In the genomic region with DNA sequence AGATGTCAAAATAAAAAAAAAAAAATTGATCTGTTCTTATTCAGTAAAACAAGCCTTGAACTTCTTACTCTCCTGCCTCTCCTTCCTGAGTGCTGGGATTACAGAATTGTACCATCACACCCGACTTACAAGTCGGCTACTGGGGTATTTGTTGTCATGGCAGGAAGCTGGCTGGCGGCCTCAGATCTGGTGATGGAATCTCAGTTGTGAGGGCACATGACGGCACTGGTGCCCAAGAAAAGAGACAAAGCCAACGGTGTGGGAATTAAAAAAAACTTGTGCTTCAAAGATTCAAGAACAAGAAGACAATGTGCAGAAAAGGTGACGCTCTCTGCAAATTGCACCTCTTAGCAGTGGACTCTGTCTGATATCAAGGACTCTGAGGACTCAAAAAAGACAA, we compare ENCODE assay signal across 6 mouse cellular contexts.
"Had no signal": no experiment of that assay in that cellular context is flagged by ENCODE, and none has a peak within 500 bp of the region (broad histone marks: within the 10 kb centered on the region; RNA-seq: fewer than 3 reads in every experiment).

No protein-coding gene starts in this region.

- DNase-seq: kidney, adult 2 months; kidney, postnatal 14 days; liver; liver, embryonic 13.5 days; liver, postnatal 0 days; right cerebral cortex, postnatal 14 days had no signal
